Mouse (Mus musculus): ENCODE results near the gene Nxn. TPM values are rescaled to one million over a fixed set of nuclear protein-coding genes. Genes with fewer than 3 reads are reported as not detected.
A peak's percentile ranks its signal among the peaks of the same experiment; 100 is the strongest.

The Nxn gene
- polyA plus RNA-seq, 1 experiment from 2014 or later: 11.9 TPM

GRCm38 (mm10) chr11:76328522-76329290 lies 70.2 kb downstream of the Nxn start:
- no peak for TF ChIP-seq CTCF (IDR thresholded peaks at IDR 0.05)
- peak; percentile 63; the same call in 1 of the 2 replicates for TF ChIP-seq EP300 (IDR thresholded peaks at IDR 0.05)
- no peak overlapping the region for H3K4me3 ChIP-seq (ENCODE audit: low read depth, low read length)
- WGBS: 29% methylated on average over 2 of the region's 2 CpGs
- no peaks in the 10 kb centered on the region for H3K36me3 ChIP-seq (ENCODE audit: insufficient read depth, low read length)
- H3K27me3 ChIP-seq (replicated peaks; ENCODE audit: insufficient read depth, low read length): no peaks in the 10 kb centered on the region
- H3K9ac ChIP-seq (replicated peaks; ENCODE audit: low read depth): no peak overlapping the region
- H3K4me1 ChIP-seq (ENCODE audit: insufficient read depth, low read depth, low read length): peaks cover 10% of the 10 kb centered on the region; the same call in 1 of the 2 replicates
- no peaks in the 10 kb centered on the region for H3K9me3 ChIP-seq (ENCODE audit: low read length)
- 0 out of 2 replicates have a peak overlapping the region, but pooled peaks have one; percentile 2 for H3K27ac ChIP-seq (ENCODE audit: low read length)
- peak; percentile 56 for DNase-seq (ENCODE audit: low spot score)
- H3K4me2 ChIP-seq (replicated peaks; ENCODE audit: low read depth, low read length): no peak overlapping the region
- peak; percentile 68 for ATAC-seq

- Histone ChIP-seq H3K4me3 (ENCODE audit: low read depth, low read length) (no peak overlapping the region), H3K36me3 (ENCODE audit: insufficient read depth, low read length) (no peaks in the 10 kb centered on the region), H3K4me2 (replicated peaks; ENCODE audit: low read depth, low read length) (no peak overlapping the region), H3K27me3 (replicated peaks; ENCODE audit: insufficient read depth, low read length) (no peaks in the 10 kb centered on the region), H3K4me1 (ENCODE audit: insufficient read depth, low read depth, low read length) (peaks cover 10% of the 10 kb centered on the region; the same call in 1 of the 2 replicates), H3K27ac (ENCODE audit: low read length) (0 out of 2 replicates have a peak overlapping the region, but pooled peaks have one; percentile 2), H3K9me3 (ENCODE audit: low read length) (no peaks in the 10 kb centered on the region), H3K9ac (replicated peaks; ENCODE audit: low read depth) (no peak overlapping the region)
- ATAC-seq (no peak), DNase-seq (ENCODE audit: low spot score) (no peak)
- TF ChIP-seq CTCF (IDR thresholded peaks at IDR 0.05) (no peak), EP300 (IDR thresholded peaks at IDR 0.05) (no peak)
- 17% methylated on average over 11 of the region's 11 CpGs for WGBS
Observed at GRCm38 (mm10) chr11:76328084-76328483, 70.9 kb downstream of the Nxn start.

- DNase-seq (ENCODE audit: low spot score): no peak
- Histone ChIP-seq H3K27me3 (replicated peaks; ENCODE audit: insufficient read depth, low read length) (no peaks in the 10 kb centered on the region), H3K9me3 (ENCODE audit: low read length) (no peaks in the 10 kb centered on the region), H3K4me2 (replicated peaks; ENCODE audit: low read depth, low read length) (no peak overlapping the region), H3K36me3 (ENCODE audit: insufficient read depth, low read length) (no peaks in the 10 kb centered on the region), H3K9ac (replicated peaks; ENCODE audit: low read depth) (no peak overlapping the region), H3K4me3 (ENCODE audit: low read depth, low read length) (no peak overlapping the region), H3K27ac (ENCODE audit: low read length) (no peak overlapping the region), H3K4me1 (ENCODE audit: insufficient read depth, low read depth, low read length) (peaks cover 13% of the 10 kb centered on the region; the same call in 1 of the 2 replicates)
- no peak for ATAC-seq
- TF ChIP-seq EP300 (IDR thresholded peaks at IDR 0.05) (no peak), CTCF (IDR thresholded peaks at IDR 0.05) (no peak)
- WGBS: 72% methylated on average over 6 of the region's 6 CpGs
Observed at GRCm38 (mm10) chr11:76326672-76327071, 72.3 kb downstream of the Nxn start.

- Histone ChIP-seq H3K27me3 (replicated peaks; ENCODE audit: insufficient read depth, low read length) (no peaks in the 10 kb centered on the region), H3K9ac (replicated peaks; ENCODE audit: low read depth) (no peak overlapping the region), H3K27ac (ENCODE audit: low read length) (no peak overlapping the region), H3K4me1 (ENCODE audit: insufficient read depth, low read depth, low read length) (peaks cover 13% of the 10 kb centered on the region; the same call in 1 of the 2 replicates), H3K4me2 (replicated peaks; ENCODE audit: low read depth, low read length) (no peak overlapping the region), H3K4me3 (ENCODE audit: low read depth, low read length) (no peak overlapping the region), H3K36me3 (ENCODE audit: insufficient read depth, low read length) (no peaks in the 10 kb centered on the region), H3K9me3 (ENCODE audit: low read length) (no peaks in the 10 kb centered on the region)
- DNase-seq (ENCODE audit: low spot score) (no peak), ATAC-seq (no peak)
- WGBS: 98% methylated on average over 2 of the region's 2 CpGs
- TF ChIP-seq CTCF (IDR thresholded peaks at IDR 0.05): no peak
- no peak for TF ChIP-seq EP300 (IDR thresholded peaks at IDR 0.05)
Observed at GRCm38 (mm10) chr11:76326051-76326450, 72.9 kb downstream of the Nxn start.

- no peaks in the 10 kb centered on the region for H3K9me3 ChIP-seq (ENCODE audit: low read length)
- no peak overlapping the region for H3K9ac ChIP-seq (replicated peaks; ENCODE audit: low read depth)
- ATAC-seq: no peak
- 49% methylated on average over 9 of the region's 9 CpGs for WGBS
- TF ChIP-seq EP300 (IDR thresholded peaks at IDR 0.05) (no peak), CTCF (IDR thresholded peaks at IDR 0.05) (no peak)
- H3K4me2 ChIP-seq (replicated peaks; ENCODE audit: low read depth, low read length): no peak overlapping the region
- peaks cover 17% of the 10 kb centered on the region; the same call in 1 of the 2 replicates for H3K4me1 ChIP-seq (ENCODE audit: insufficient read depth, low read depth, low read length)
- H3K4me3 ChIP-seq (ENCODE audit: low read depth, low read length): no peak overlapping the region
- no peak for DNase-seq (ENCODE audit: low spot score)
- no peak overlapping the region for H3K27ac ChIP-seq (ENCODE audit: low read length)
- no peaks in the 10 kb centered on the region for H3K36me3 ChIP-seq (ENCODE audit: insufficient read depth, low read length)
- no peaks in the 10 kb centered on the region for H3K27me3 ChIP-seq (replicated peaks; ENCODE audit: insufficient read depth, low read length)
Observed at GRCm38 (mm10) chr11:76324801-76325200, 74.1 kb downstream of the Nxn start.

- DNase-seq (ENCODE audit: low spot score): peak; percentile 46
- TF ChIP-seq CTCF (IDR thresholded peaks at IDR 0.05) (no peak), EP300 (IDR thresholded peaks at IDR 0.05) (no peak)
Observed at GRCm38 (mm10) chr11:76324207-76324606, 74.7 kb downstream of the Nxn start.

More at GRCm38 (mm10) chr11:76324207-76324606, 74.7 kb downstream of the Nxn start:
- H3K36me3 ChIP-seq (ENCODE audit: insufficient read depth, low read length): no peaks in the 10 kb centered on the region
- H3K9me3 ChIP-seq (ENCODE audit: low read length): no peaks in the 10 kb centered on the region
- WGBS: 55% methylated on average over 9 of the region's 9 CpGs
- H3K4me3 ChIP-seq (ENCODE audit: low read depth, low read length): no peak overlapping the region
- peaks cover 17% of the 10 kb centered on the region; the same call in 1 of the 2 replicates for H3K4me1 ChIP-seq (ENCODE audit: insufficient read depth, low read depth, low read length)
- no peak for ATAC-seq
- no peak overlapping the region for H3K9ac ChIP-seq (replicated peaks; ENCODE audit: low read depth)
- no peak overlapping the region for H3K4me2 ChIP-seq (replicated peaks; ENCODE audit: low read depth, low read length)
- H3K27ac ChIP-seq (ENCODE audit: low read length): no peak overlapping the region
- H3K27me3 ChIP-seq (replicated peaks; ENCODE audit: insufficient read depth, low read length): no peaks in the 10 kb centered on the region

Data from lung, postnatal 0 days (tissue).